Mouse (Mus musculus) hindbrain, embryonic 16.5 days (tissue): ENCODE measurements around the gene Zfp428. TPM values are rescaled to one million over a fixed set of nuclear protein-coding genes. Genes with fewer than 3 reads are reported as not detected.

Experiments used
- ATAC-seq: fragments of 200-750 bp; cut with Nextera tagmentation; 2 replicates; pipeline ENCODE4 v1.8.0; 2017; ENCODE audit warnings: moderate TSS enrichment, moderate library complexity
- H3K27ac ChIP-seq: fragments of 300-500 bp; sonication (generic); 2 replicates; pipeline ENCODE4 v1.5.1; 2014; ENCODE audit warnings: low read depth, mild to moderate bottlenecking, control low read depth, low read length, moderate library complexity
- H3K27me3 ChIP-seq: fragments of 300-500 bp; sonication (generic); replicated peaks from 2 replicates; pipeline ENCODE4 v1.6.1; 2014; ENCODE audit warnings: low read length; ENCODE audit not compliant: control insufficient read depth, insufficient read depth
- H3K36me3 ChIP-seq: fragments of 300-500 bp; sonication (generic); 2 replicates; pipeline ENCODE4 v1.6.1; 2014; ENCODE audit warnings: mild to moderate bottlenecking, low read length, moderate library complexity, mixed read lengths; ENCODE audit not compliant: control insufficient read depth, insufficient read depth
- H3K4me1 ChIP-seq: fragments of 300-500 bp; sonication (generic); 2 replicates; pipeline ENCODE4 v1.6.1; 2014; ENCODE audit warnings: low read depth, low read length; ENCODE audit not compliant: control insufficient read depth, insufficient read depth
- H3K4me2 ChIP-seq: fragments of 300-500 bp; sonication (generic); 2 replicates; pipeline ENCODE4 v1.6.1; 2014; ENCODE audit warnings: mild to moderate bottlenecking, low read length, control low read depth, moderate library complexity
- H3K4me3 ChIP-seq: fragments of 300-500 bp; sonication (generic); 2 replicates; pipeline ENCODE4 v1.5.1; 2014; ENCODE audit warnings: mild to moderate bottlenecking, low read length, control low read depth, moderate library complexity
- H3K9ac ChIP-seq: fragments of 300-500 bp; sonication (generic); 2 replicates; pipeline ENCODE4 v1.6.1; 2014; ENCODE audit warnings: low read depth, mild to moderate bottlenecking, control low read depth, low read length, moderate library complexity
- H3K9me3 ChIP-seq: fragments of 300-500 bp; sonication (generic); 2 replicates; pipeline ENCODE4 v1.6.1; 2014; ENCODE audit warnings: mild to moderate bottlenecking, low read length, moderate library complexity; ENCODE audit not compliant: control insufficient read depth
- WGBS: fragments of 180-500 bp; shearing (Covaris S2); extraction: QIAGEN DNeasy Blood & Tissue Kit; methylation state at CpG from one replicate; pipeline ENCODE4 v1.1.7; 2014; 5-methylcytosine and 5-hydroxymethylcytosine counted together
- polyA plus RNA-seq: library from polyadenylated mRNA; unstranded; fragments of >200 nt; fragmentation: Nextera tagmentation; extraction: Ambion mirVana; gene quantifications from 2 replicates; pipeline ENCODE4 v1.2.1, GENCODE M21; 2015

Zfp428 gene
- polyA plus RNA-seq = 272 and 277 TPM in 2 replicates

DNA sequence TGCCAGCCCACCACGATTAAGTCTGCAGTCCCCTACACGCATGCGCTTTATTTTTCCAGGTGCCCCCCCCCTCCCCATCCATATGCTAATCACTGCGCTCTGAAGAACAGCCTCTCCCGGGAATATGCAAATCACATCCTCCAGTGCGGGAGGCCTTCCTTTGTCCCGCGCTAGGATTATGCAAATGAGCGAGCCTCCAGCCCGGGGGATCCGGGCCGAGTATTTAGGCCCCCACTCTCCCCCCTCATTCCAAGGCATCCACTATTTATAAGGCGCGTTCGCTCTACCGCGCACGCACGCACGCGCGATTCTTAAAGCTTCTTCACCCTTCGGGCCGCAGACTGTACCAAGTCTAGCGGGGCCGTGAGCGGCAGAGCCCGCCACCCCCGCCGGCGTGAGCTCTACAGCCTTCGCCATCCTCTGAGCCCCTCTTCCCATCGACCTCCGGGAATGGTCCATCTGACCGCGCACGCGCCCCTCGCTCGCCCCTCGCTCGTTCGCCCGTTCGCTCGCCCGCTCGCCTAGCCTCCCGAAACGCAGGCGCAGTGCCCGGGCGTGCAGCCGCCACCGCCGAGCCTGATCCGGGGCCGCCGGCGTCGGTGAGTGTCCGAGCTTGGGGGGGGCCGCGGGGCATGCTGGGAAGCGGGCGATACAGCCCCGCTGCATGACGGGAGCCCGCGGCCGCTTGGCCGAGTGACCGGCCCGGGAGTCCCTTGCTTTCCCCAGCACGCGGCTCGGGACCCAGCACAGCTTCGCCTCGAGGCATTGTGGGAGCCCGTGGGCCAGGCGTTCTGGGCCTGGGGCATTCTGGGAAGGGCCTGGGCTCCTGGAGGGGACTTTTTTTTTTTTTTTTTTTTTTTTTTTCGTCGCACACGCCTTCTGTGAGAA lies at the start of gene Zfp428:
Zfp428 (plus strand) TSS at position 169 of the 888 bp plus-strand sequence.
- H3K9ac ChIP-seq = peak within 1 kb of the TSS; percentile 96
- no peaks in the 10 kb centered on the region for H3K27me3 ChIP-seq
- peaks cover 18% of the 10 kb centered on the region for H3K36me3 ChIP-seq
- peak within 1 kb of the TSS; percentile 100 for H3K27ac ChIP-seq
- peaks cover 34% of the 10 kb centered on the region for H3K4me1 ChIP-seq
- peak within 1 kb of the TSS; percentile 65 for H3K4me3 ChIP-seq
- H3K9me3 ChIP-seq = no peaks in the 10 kb centered on the region
- peak within 1 kb of the TSS; percentile 76 for H3K4me2 ChIP-seq
- WGBS = under 1% methylated on average over 84 of the region's 84 CpGs
- peak; percentile 93 for ATAC-seq

DNA sequence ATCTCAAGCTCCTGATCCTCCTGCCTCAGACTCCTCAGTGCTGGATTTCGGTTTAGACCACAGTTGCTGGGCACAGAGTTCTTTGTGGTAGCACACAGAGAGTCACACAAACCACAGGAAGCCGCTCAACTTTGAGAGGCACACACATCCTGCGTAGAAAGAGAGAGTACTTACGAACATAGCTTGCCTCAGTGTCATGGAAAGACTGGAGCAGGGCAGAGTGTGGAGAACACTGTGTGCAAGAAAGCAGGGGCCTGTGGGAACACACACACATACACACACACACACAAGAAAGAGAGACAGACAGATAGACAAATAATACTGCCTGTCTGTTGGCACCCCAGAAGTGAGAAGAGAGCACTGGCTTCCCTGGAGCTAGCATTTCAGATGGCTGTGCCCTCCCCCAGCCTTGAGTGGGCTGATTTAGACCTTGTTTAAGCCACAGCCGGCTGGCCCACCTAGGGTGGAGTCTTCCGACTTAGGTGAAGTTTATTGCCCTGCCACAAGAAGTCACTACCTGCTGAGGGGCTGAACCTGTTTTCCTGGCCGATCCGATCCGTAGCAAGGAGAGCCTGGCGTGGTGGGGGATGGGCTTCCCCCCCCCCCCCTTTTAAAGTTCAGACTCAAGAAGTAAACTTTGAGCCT lies 49.0 kb upstream of the Zfp428 start:
- ATAC-seq = no peak
- H3K9ac ChIP-seq = no peak overlapping the region
- no peak overlapping the region for H3K4me2 ChIP-seq
- no peak overlapping the region for H3K4me3 ChIP-seq
- H3K9me3 ChIP-seq = no peaks in the 10 kb centered on the region
- no peaks in the 10 kb centered on the region; the same call in 1 of the 2 replicates for H3K4me1 ChIP-seq
- no peak overlapping the region for H3K27ac ChIP-seq
- 75% methylated on average over 9 of the region's 10 CpGs for WGBS
- no peaks in the 10 kb centered on the region for H3K36me3 ChIP-seq
- H3K27me3 ChIP-seq = no peaks in the 10 kb centered on the region; the same call in 1 of the 2 replicates

DNA sequence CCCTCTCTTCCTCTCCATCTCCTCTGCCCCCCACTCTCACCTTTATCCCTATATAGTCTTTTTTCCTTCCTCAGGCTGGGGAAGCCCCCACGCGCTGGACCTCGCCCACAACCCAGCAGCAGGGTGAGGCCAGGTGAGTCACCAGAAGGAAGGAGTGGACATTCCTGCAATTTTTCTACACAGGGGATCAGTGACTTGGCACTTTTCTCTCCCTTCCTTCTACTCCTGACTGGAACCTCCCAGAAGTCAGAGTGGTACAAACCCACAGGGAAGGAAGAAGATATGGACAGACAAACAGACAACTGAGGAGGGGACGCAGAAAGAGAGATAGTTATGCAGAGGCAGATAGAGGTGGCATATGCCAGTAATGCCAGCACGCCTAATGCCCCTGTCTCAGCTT lies 47.4 kb upstream of the Zfp428 start:
- Histone ChIP-seq H3K9me3 (no peaks in the 10 kb centered on the region), H3K9ac (no peak overlapping the region), H3K4me3 (no peak overlapping the region), H3K36me3 (no peaks in the 10 kb centered on the region), H3K27ac (no peak overlapping the region), H3K4me2 (no peak overlapping the region), H3K4me1 (peaks cover 3% of the 10 kb centered on the region; the same call in 1 of the 2 replicates), H3K27me3 (no peaks in the 10 kb centered on the region; the same call in 1 of the 2 replicates)
- WGBS = 84% methylated on average over 5 of the region's 5 CpGs
- no peak for ATAC-seq

DNA sequence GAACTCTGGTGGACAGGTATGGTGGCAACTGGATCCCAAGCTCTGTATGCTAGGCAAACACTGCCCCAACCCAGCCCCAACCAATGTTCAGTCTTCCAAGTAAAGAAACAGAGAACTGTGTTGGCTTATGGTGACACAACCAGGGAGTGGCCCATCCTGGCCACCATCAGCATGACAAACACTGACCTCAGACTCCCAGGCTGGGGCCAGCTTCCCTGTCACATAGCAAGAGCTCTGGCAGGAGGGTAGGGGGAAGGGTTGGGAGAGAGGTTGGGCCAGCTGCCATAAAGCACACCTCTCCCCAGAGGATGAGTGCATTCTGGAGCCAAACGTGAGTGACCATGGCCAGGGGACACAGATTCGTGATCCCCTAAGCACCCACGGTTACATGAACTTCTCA lies 47.0 kb upstream of the Zfp428 start:
- H3K9me3 ChIP-seq = no peaks in the 10 kb centered on the region
- no peak overlapping the region for H3K4me2 ChIP-seq
- H3K4me3 ChIP-seq = no peak overlapping the region
- no peak overlapping the region for H3K9ac ChIP-seq
- H3K27ac ChIP-seq = no peak overlapping the region
- 60% methylated on average over 3 of the region's 3 CpGs for WGBS
- H3K36me3 ChIP-seq = no peaks in the 10 kb centered on the region
- H3K4me1 ChIP-seq = peaks cover 3% of the 10 kb centered on the region; the same call in 1 of the 2 replicates
- ATAC-seq = no peak
- no peaks in the 10 kb centered on the region; the same call in 1 of the 2 replicates for H3K27me3 ChIP-seq

DNA sequence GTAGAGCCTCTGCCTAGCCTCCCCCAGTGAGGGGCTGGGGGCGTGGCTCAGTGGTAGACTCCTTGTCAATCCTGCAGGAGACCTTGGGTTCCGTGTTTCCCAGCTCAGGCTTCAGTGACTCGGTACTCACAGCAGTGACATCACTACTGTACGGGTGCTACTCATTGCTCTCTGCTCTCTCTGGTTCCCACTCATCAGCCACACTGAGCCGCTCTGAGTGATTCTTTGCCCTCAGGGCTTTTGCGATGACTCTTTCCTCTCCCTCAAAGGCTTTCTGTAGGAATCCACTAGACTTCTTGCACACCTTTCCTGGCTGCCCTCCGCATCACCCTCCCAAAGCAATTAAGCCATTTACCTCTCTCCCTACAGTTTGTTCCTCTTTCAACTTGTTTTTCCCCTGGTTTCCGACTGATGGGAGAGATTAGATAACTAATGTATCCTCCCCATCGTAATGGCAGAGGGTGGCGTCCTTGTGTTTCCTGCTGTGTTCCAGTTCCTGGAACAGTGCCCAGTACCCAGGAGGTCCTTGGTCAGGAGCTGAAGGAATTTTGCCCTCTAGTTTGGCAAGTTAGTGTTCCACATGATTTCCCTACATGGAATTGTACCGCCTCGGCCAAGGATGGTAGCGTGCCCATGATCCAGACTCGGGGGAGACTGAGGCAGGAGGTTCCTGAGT lies 45.3 kb upstream of the Zfp428 start:
- H3K4me2 ChIP-seq = no peak overlapping the region
- no peaks in the 10 kb centered on the region; the same call in 1 of the 2 replicates for H3K27me3 ChIP-seq
- WGBS = 63% methylated on average over 13 of the region's 14 CpGs
- no peak for ATAC-seq
- H3K9ac ChIP-seq = no peak overlapping the region
- H3K4me1 ChIP-seq = peaks cover 3% of the 10 kb centered on the region; the same call in 1 of the 2 replicates
- no peaks in the 10 kb centered on the region for H3K36me3 ChIP-seq
- H3K9me3 ChIP-seq = no peaks in the 10 kb centered on the region
- H3K27ac ChIP-seq = no peak overlapping the region
- H3K4me3 ChIP-seq = no peak overlapping the region

DNA sequence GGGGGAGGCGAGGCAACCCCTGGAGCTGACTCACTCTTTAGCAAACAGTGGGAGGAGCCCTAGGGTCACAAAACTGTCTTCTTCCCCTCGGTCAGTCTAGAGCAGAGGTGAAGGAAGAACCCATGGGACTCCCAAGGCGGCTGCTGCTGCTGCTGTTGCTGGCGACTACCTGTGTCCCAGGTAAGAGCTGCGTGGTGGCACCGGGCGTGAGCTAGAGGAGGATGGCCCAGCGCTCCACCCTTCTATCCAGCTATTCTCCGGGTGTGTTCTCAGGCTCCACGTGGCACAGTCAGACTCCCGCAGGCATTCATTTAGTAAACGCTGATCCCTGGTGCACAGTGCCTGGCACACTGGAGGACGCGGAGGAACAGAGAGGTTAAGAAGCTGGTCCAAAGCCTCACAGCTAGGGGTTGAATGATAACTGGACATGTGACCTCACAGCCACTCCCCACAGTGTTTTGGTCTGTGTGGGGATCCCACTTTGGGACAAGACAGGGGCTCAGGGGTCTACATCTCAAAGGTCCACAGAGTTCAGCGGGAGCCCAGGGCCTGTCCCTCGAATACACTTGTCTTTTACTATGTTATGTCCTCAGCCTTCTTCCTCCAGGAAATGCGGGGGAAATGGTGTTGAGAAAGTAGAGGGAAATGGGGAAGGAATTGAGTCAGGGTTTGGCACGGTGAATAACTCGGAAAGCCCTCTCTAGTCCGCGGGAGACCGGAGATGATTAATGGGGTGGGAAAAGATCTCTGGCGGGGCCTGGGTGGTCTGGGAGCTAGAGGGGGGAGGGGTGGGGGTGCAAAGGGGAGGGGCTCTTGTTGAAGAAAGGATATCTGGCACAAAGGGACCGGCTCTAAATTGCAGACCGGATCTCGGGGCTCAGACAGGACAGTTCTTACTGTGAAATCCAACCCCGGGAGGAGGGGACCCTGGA lies 44.2 kb upstream of the Zfp428 start, which contains the start of gene Plaur:
Plaur (plus strand) TSS at position 97 of the 932 bp plus-strand sequence.
- 9% methylated on average over 26 of the region's 27 CpGs for WGBS
- Histone ChIP-seq H3K27me3 (no peaks in the 10 kb centered on the region; the same call in 1 of the 2 replicates), H3K36me3 (no peaks in the 10 kb centered on the region), H3K9me3 (no peaks in the 10 kb centered on the region), H3K4me2 (peak within 1 kb of the TSS; percentile 8), H3K4me3 (no peak within 1 kb of the TSS), H3K9ac (no peak within 1 kb of the TSS), H3K27ac (no peak within 1 kb of the TSS), H3K4me1 (peaks cover 3% of the 10 kb centered on the region; the same call in 1 of the 2 replicates)
- peak; percentile 54; the same call in 1 of the 2 replicates for ATAC-seq

DNA sequence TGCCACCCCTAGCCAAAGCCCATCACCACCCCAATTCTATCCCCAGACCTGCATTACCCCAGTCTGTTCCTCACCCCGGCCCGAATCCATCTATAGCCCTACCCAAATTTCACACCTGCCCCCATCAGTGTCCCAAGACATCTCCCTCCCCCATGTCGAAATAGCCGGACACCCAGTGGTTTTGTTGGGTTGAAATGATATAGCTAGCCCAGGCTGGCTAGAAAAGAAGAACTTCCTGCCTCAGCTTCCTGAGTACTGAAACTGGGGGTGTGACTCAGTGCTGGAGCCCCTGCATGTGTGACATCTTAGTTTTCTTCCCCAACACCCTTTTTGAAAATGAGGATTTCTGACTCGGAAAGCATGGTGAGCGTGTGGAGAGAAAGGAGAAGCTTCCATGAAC lies 40.0 kb upstream of the Zfp428 start:
- Histone ChIP-seq H3K4me1 (peaks cover 3% of the 10 kb centered on the region; the same call in 1 of the 2 replicates), H3K4me3 (no peak overlapping the region), H3K27me3 (no peaks in the 10 kb centered on the region; the same call in 1 of the 2 replicates), H3K9ac (no peak overlapping the region), H3K4me2 (no peak overlapping the region), H3K36me3 (no peaks in the 10 kb centered on the region), H3K9me3 (no peaks in the 10 kb centered on the region), H3K27ac (no peak overlapping the region)
- ATAC-seq = no peak
- 92% methylated on average over 6 of the region's 6 CpGs for WGBS

DNA sequence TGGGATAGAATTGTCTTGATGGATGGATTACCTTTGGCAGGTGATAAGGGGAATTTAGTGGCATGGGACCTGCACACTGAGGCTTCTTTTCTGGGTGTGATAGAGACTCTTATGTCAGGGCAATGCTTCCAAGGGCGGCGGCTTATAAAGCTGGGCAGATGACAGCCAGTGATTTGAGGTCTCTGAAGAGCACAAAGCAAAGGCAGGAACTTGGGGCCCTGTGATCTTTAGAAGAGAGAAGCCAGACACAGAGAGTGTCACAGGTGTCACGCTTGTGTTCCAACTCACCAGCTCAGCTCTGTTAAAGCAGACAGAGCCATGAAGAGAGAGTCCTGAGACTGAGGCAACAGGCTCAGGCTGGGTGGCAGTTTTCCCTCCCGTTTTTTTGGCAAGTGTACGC lies 38.9 kb upstream of the Zfp428 start:
- Histone ChIP-seq H3K9me3 (no peaks in the 10 kb centered on the region), H3K4me3 (no peak overlapping the region), H3K9ac (no peak overlapping the region), H3K36me3 (no peaks in the 10 kb centered on the region), H3K4me2 (no peak overlapping the region), H3K4me1 (0 out of 2 replicates have a peak, but pooled peaks cover 2% of the 10 kb centered on the region), H3K27ac (no peak overlapping the region), H3K27me3 (no peaks in the 10 kb centered on the region)
- 89% methylated on average over 5 of the region's 5 CpGs for WGBS
- ATAC-seq = no peak
